Mouse (Mus musculus) CH12.LX (cell line): ENCODE measurements at regions not wholly inside any gene's neighbourhood (a gene's known extent, or its start where the extent isn't known, plus 50 kb on each side); places are given as distances from the start of the nearest gene placed in this dataset.

Experiments
- DNase-seq: peaks from one replicate; pipeline ENCODE4 v3.0.0-alpha.2; 2013; ENCODE audit errors: extremely low read depth
- H3K27ac ChIP-seq: 2 replicates; pipeline ENCODE4 v1.5.1; 2012; ENCODE audit warnings: low read depth, mild to moderate bottlenecking, control low read depth, moderate library complexity; ENCODE audit not compliant: insufficient read depth
- H3K27me3 ChIP-seq: replicated peaks from 2 replicates; pipeline ENCODE3; 2012; ENCODE audit warnings: inconsistent platforms
- H3K36me3 ChIP-seq, 2 experiments: replicated peaks in 1 of 2; 2 replicates each; pipeline versions ENCODE3 to v1.6.1; 2012; ENCODE audit warnings: inconsistent platforms in 1 of 2, low read length in 1 of 2, mild to moderate bottlenecking in 1 of 2, mixed read lengths in 1 of 2, moderate library complexity in 1 of 2; ENCODE audit not compliant: control insufficient read depth in 1 of 2, insufficient read depth in 1 of 2
- H3K4me1 ChIP-seq, 2 experiments: 2 replicates each; pipeline ENCODE4 v1.6.1; 2012; ENCODE audit warnings: inconsistent platforms in 1 of 2, moderate library complexity in 1 of 2; ENCODE audit not compliant: insufficient read depth in 2 of 2, control insufficient read depth in 1 of 2
- H3K4me2 ChIP-seq: 2 replicates; pipeline ENCODE4 v1.6.1; 2012; ENCODE audit warnings: low read depth, mild to moderate bottlenecking, control low read depth; ENCODE audit not compliant: poor library complexity, insufficient read depth, severe bottlenecking
- H3K4me3 ChIP-seq, 3 experiments: fragments of 150-350 bp in 1 of 3; sonication (generic) in 1 of 3; replicated peaks in 1 of 3; 2 replicates each; pipeline versions ENCODE3 to v1.5.1; 2011 to 2012; ENCODE audit warnings: low read depth in 2 of 3, low read length in 2 of 3, mild to moderate bottlenecking in 2 of 3, moderate library complexity in 2 of 3, control low read depth in 1 of 3, improper control_type of control experiment in 1 of 3, inconsistent platforms in 1 of 3, mixed read lengths in 1 of 3; ENCODE audit not compliant: poor library complexity in 1 of 3
- H3K79me2 ChIP-seq: replicated peaks from 2 replicates; pipeline ENCODE4 v1.6.1; 2012; ENCODE audit warnings: mild to moderate bottlenecking, moderate library complexity; ENCODE audit not compliant: control insufficient read depth, poor library complexity, insufficient read depth, severe bottlenecking; ENCODE audit errors: extremely low read depth
- H3K9ac ChIP-seq: 2 replicates; pipeline ENCODE4 v1.6.1; 2012; ENCODE audit warnings: low read depth, mild to moderate bottlenecking, control low read depth, moderate library complexity; ENCODE audit not compliant: insufficient read depth
- H3K9me3 ChIP-seq: replicated peaks from 2 replicates; pipeline ENCODE3; 2012; ENCODE audit warnings: low read length, inconsistent platforms, mixed read lengths
- CHD1 ChIP-seq: IDR thresholded peaks from 2 replicates; pipeline ENCODE4 v1.6.1; 2012; ENCODE audit warnings: low read depth, low read length, improper control_type of control experiment, inconsistent platforms
- CHD2 ChIP-seq: IDR thresholded peaks from 2 replicates; pipeline ENCODE4 v1.6.1; 2011; ENCODE audit warnings: low read length, improper control_type of control experiment
- E2F4 ChIP-seq: IDR thresholded peaks from 2 replicates; pipeline ENCODE4 v1.6.1; 2011; ENCODE audit warnings: low read depth, low read length, improper control_type of control experiment; ENCODE audit not compliant: insufficient replicate concordance
- ELF1 ChIP-seq: IDR thresholded peaks from 2 replicates; pipeline ENCODE4 v1.6.1; 2014; ENCODE audit warnings: low read depth, mild to moderate bottlenecking, inconsistent platforms, low read length, improper control_type of control experiment
- EP300 ChIP-seq: IDR thresholded peaks from 2 replicates; pipeline ENCODE4 v1.6.1; 2011; ENCODE audit warnings: low read length, improper control_type of control experiment
- ETS1 ChIP-seq: conservative IDR thresholded peaks from 2 replicates; pipeline ENCODE4 v1.6.1; 2012; ENCODE audit warnings: low read depth, mild to moderate bottlenecking, inconsistent platforms, low read length, improper control_type of control experiment, moderate library complexity
- GABPA ChIP-seq: IDR thresholded peaks from 2 replicates; pipeline ENCODE4 v1.6.1; 2012; ENCODE audit warnings: low read depth, low read length, improper control_type of control experiment, inconsistent platforms; ENCODE audit not compliant: insufficient replicate concordance
- HCFC1 ChIP-seq: IDR thresholded peaks from 2 replicates; pipeline ENCODE4 v1.6.1; 2012; ENCODE audit warnings: low read depth, mild to moderate bottlenecking, inconsistent platforms, low read length, improper control_type of control experiment
- IRF4 ChIP-seq: IDR thresholded peaks from 2 replicates; pipeline ENCODE4 v1.6.1; 2014; ENCODE audit warnings: low read depth, mild to moderate bottlenecking, inconsistent platforms, low read length, improper control_type of control experiment
- KAT2A ChIP-seq: IDR thresholded peaks from 2 replicates; pipeline ENCODE4 v1.6.1; 2012; ENCODE audit warnings: low read length, improper control_type of control experiment, inconsistent platforms; ENCODE audit not compliant: insufficient replicate concordance
- MAZ ChIP-seq: IDR thresholded peaks from 2 replicates; pipeline ENCODE4 v1.6.1; 2012; ENCODE audit warnings: low read depth, mild to moderate bottlenecking, inconsistent platforms, low read length, improper control_type of control experiment, moderate library complexity
- MXI1 ChIP-seq: IDR thresholded peaks from 2 replicates; pipeline ENCODE4 v1.6.1; 2011; ENCODE audit warnings: mild to moderate bottlenecking, low read depth, low read length, improper control_type of control experiment
- MYC ChIP-seq: IDR thresholded peaks from 2 replicates; pipeline ENCODE4 v1.6.1; 2011; ENCODE audit warnings: low read depth, mild to moderate bottlenecking, improper control_type of control experiment, low read length
- NRF1 ChIP-seq: IDR thresholded peaks from 2 replicates; pipeline ENCODE4 v1.6.1; 2014; ENCODE audit warnings: low read depth, mild to moderate bottlenecking, inconsistent platforms, low read length, improper control_type of control experiment, moderate library complexity
- PAX5 ChIP-seq: IDR thresholded peaks from 2 replicates; pipeline ENCODE4 v1.6.1; 2012; ENCODE audit warnings: low read length, inconsistent platforms, mixed read lengths
- POLR2A ChIP-seq: IDR thresholded peaks from 2 replicates; pipeline ENCODE4 v1.6.1; 2011; ENCODE audit warnings: low read depth, mild to moderate bottlenecking, improper control_type of control experiment, low read length
- RCOR1 ChIP-seq: conservative IDR thresholded peaks from 2 replicates; pipeline ENCODE4 v1.6.1; 2012; ENCODE audit warnings: low read depth, mild to moderate bottlenecking, inconsistent platforms, low read length, improper control_type of control experiment
- SIN3A ChIP-seq: IDR thresholded peaks from 2 replicates; pipeline ENCODE4 v1.6.1; 2012; ENCODE audit warnings: low read length, improper control_type of control experiment, inconsistent platforms
- SMC3 ChIP-seq: IDR thresholded peaks from 2 replicates; pipeline ENCODE4 v1.6.1; 2011; ENCODE audit warnings: low read depth, low read length, improper control_type of control experiment
- TBP ChIP-seq: conservative IDR thresholded peaks from 2 replicates; pipeline ENCODE4 v1.6.1; 2011; ENCODE audit warnings: low read depth, low read length, improper control_type of control experiment
- TCF12 ChIP-seq: IDR thresholded peaks from 2 replicates; pipeline ENCODE4 v1.6.1; 2014; ENCODE audit warnings: low read depth, mild to moderate bottlenecking, inconsistent platforms, low read length, improper control_type of control experiment
- USF1 ChIP-seq: IDR thresholded peaks from 2 replicates; pipeline ENCODE4 v1.6.1; 2014; ENCODE audit warnings: low read depth, mild to moderate bottlenecking, inconsistent platforms, low read length, improper control_type of control experiment
- ZMIZ1 ChIP-seq: IDR thresholded peaks from 2 replicates; pipeline ENCODE4 v1.6.1; 2012; ENCODE audit warnings: low read depth, mild to moderate bottlenecking, inconsistent platforms, low read length, improper control_type of control experiment
- ZNF384 ChIP-seq: IDR thresholded peaks from 2 replicates; pipeline ENCODE4 v1.6.1; 2012; ENCODE audit warnings: low read depth, low read length, improper control_type of control experiment, inconsistent platforms
- dilution Hi-C: fragments of 300-500 bp; cut with MboI; formaldehyde crosslinking; loops from 2 replicates; pipeline ENCODE4 v1.14.3; 2020; ENCODE audit warnings: low sequenced_read_pairs; ENCODE audit not compliant: extremely low pct_unique_long_range_greater_than_20kb, extremely low pct_ligation_motif_present
- in situ Hi-C: fragments of 300-500 bp; cut with MboI; formaldehyde crosslinking; loops from 3 replicates; pipeline ENCODE4 v1.14.3; 2019; ENCODE audit warnings: low sequenced_read_pairs, low pct_ligation_motif_present, low pct_unique_long_range_greater_than_20kb, mixed read lengths

GRCm38 (mm10) chr13:25451357-25451861 lies 181.1 kb upstream of the Nrsn1 start:
- Histone ChIP-seq H3K4me2 (no peak overlapping the region), H3K36me3 (no peaks in the 10 kb centered on the region), H3K9me3 (no peaks in the 10 kb centered on the region), H3K27ac (no peak overlapping the region), H3K9ac (no peak overlapping the region), H3K79me2 (no peaks in the 10 kb centered on the region), H3K4me3 (no peak overlapping the region), H3K27me3 (no peaks in the 10 kb centered on the region), H3K4me1 (no peaks in the 10 kb centered on the region)
- in situ Hi-C loops = no loop called here
- TF ChIP-seq ZNF384 (no peak), MAZ (no peak), CHD2 (no peak), USF1 (no peak), SIN3A (no peak), MYC (no peak), TBP (no peak), NRF1 (no peak), HCFC1 (no peak), IRF4 (no peak), CHD1 (no peak), E2F4 (no peak), RCOR1 (no peak), SMC3 (no peak), ELF1 (no peak)
- no peak for DNase-seq
- dilution Hi-C loops = no loop called here

GRCm38 (mm10) chr13:25429701-25430418 lies 159.6 kb upstream of the Nrsn1 start:
- TF ChIP-seq ZMIZ1 = no peak
- no peak for TF ChIP-seq ETS1
- TF ChIP-seq HCFC1 = no peak
- TF ChIP-seq ZNF384 = no peak
- no peak for TF ChIP-seq KAT2A
- TF ChIP-seq POLR2A = no peak
- TF ChIP-seq TBP = no peak
- no peak for TF ChIP-seq MXI1
- TF ChIP-seq PAX5 = no peak
- no peak for TF ChIP-seq E2F4
- TF ChIP-seq EP300 = no peak
- no peak for TF ChIP-seq GABPA
- no peak for TF ChIP-seq TCF12
- TF ChIP-seq, all 38 proteins: peak for 0
- no peak overlapping the region for H3K9ac ChIP-seq
- H3K9me3 ChIP-seq = no peaks in the 10 kb centered on the region
- DNase-seq = no peak
- H3K4me1 ChIP-seq = no peaks in the 10 kb centered on the region
- H3K4me3 ChIP-seq = no peak overlapping the region
- dilution Hi-C loops (no loop called here), in situ Hi-C loops (no loop called here)
- H3K27ac ChIP-seq = no peak overlapping the region
- H3K36me3 ChIP-seq = no peaks in the 10 kb centered on the region
- no peaks in the 10 kb centered on the region for H3K79me2 ChIP-seq
- H3K27me3 ChIP-seq = no peaks in the 10 kb centered on the region
- no peak overlapping the region for H3K4me2 ChIP-seq
